Mouse (Mus musculus): Measurements from ENCODE around the gene Mxi1.

GRCm38 (mm10) chr19:53343174-53343881, 33.0 kb downstream of the Mxi1 start:
- TF ChIP-seq CTCF (conservative IDR thresholded peaks at IDR 0.05 in 1 of 2, IDR thresholded peaks at IDR 0.05 in 1 of 2; ENCODE audit: low read depth in 2 of 2, low read length in 2 of 2) (no peak), EP300 (IDR thresholded peaks at IDR 0.05; ENCODE audit: low read length) (no peak), ZC3H11A (IDR thresholded peaks at IDR 0.05; ENCODE audit: low read depth, low read length) (no peak), GABPA (IDR thresholded peaks at IDR 0.05; ENCODE audit: insufficient replicate concordance, low read depth, low read length) (no peak), MAX (IDR thresholded peaks at IDR 0.05; ENCODE audit: low read length) (no peak), TCF12 (IDR thresholded peaks at IDR 0.05; ENCODE audit: low read depth, low read length) (no peak), MAZ (IDR thresholded peaks at IDR 0.05; ENCODE audit: low read depth, low read length) (no peak), E2F4 (IDR thresholded peaks at IDR 0.05; ENCODE audit: insufficient replicate concordance, low read depth, low read length) (no peak), MAFK (IDR thresholded peaks at IDR 0.05; ENCODE audit: insufficient replicate concordance, low read length) (no peak), ZNF384 (IDR thresholded peaks at IDR 0.05; ENCODE audit: low read depth, low read length) (no peak), POLR2A (IDR thresholded peaks at IDR 0.05; ENCODE audit: low read depth, low read length) (no peak), TBP (conservative IDR thresholded peaks at IDR 0.05; ENCODE audit: low read depth, low read length) (no peak), CHD2 (IDR thresholded peaks at IDR 0.05; ENCODE audit: low read length) (no peak)

All from CH12.LX (cell line).